Mouse (Mus musculus): ENCODE results near the gene Fgfr2. TPM values are rescaled to one million over a fixed set of nuclear protein-coding genes. Genes with fewer than 3 reads are reported as not detected.

Gene Fgfr2
- polyA plus RNA-seq, 1 experiment from 2014 or later = 11.2 TPM

DNA sequence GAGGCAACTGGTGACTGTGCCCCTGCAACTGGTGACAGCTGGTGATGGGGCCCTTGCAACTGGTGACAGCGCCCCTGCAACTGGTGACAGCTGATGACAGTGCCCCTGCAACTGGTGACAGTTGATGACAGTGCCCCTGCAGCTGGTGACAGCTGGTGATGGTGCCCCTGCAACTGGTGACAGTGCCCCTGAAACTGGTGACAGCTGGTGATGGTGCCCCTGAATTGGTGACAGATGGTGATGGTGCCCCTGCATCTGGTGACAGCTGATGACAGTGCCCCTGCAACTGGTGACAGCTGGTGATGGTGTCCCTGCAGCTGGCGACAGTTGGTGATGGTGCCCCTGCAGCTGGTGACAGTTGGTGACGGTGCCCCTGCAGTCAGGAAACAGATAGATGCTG, 2296.8 kb downstream of the Fgfr2 start:
- Histone ChIP-seq H3K27ac (ENCODE audit: low read depth) (no peak overlapping the region), H3K4me2 (ENCODE audit: low read depth, low read length) (no peak overlapping the region), H3K4me1 (ENCODE audit: insufficient read depth) (no peaks in the 10 kb centered on the region), H3K4me3 (ENCODE audit: low read depth, low read length) (no peak overlapping the region), H3K9me3 (ENCODE audit: low read length) (no peaks in the 10 kb centered on the region), H3K27me3 (ENCODE audit: insufficient read depth, low read length) (no peaks in the 10 kb centered on the region), H3K9ac (replicated peaks) (no peak overlapping the region), H3K36me3 (replicated peaks; ENCODE audit: insufficient read depth, low read length) (no peaks in the 10 kb centered on the region)
- 56% methylated on average over 3 of the region's 3 CpGs for WGBS (ENCODE audit: insufficient replicate concordance)
- no peak for TF ChIP-seq EP300 (IDR thresholded peaks at IDR 0.05; ENCODE audit: low read depth)
- ATAC-seq = no peak
- DNase-seq = no peak

DNA sequence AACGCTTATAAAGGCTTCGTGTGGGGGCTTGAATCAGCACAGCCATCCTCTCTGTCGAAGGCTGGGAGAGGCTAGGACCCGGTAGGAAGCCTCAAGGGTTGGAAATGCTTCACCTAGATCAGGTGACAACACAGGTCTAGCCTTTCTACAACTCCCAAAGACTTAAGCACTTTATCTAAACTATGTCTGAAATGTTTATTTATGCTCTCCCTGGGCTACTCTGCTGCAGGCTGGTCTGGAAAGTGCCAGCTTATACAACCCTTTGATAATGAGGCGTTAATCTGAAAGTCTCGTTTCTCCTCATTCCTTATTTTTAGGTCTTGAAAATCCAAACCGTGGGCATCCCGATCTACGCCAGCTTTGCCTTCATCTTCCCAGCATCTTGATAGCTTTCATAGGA, 2299.2 kb downstream of the Fgfr2 start:
- H3K4me2 ChIP-seq (ENCODE audit: low read depth, low read length) = no peak overlapping the region
- no peaks in the 10 kb centered on the region for H3K9me3 ChIP-seq (ENCODE audit: low read length)
- H3K4me1 ChIP-seq (ENCODE audit: insufficient read depth) = no peaks in the 10 kb centered on the region
- ATAC-seq (no peak), DNase-seq (no peak)
- TF ChIP-seq EP300 (IDR thresholded peaks at IDR 0.05; ENCODE audit: low read depth) (no peak), CTCF (IDR thresholded peaks at IDR 0.05; ENCODE audit: low read depth) (no peak)
- no peak overlapping the region for H3K4me3 ChIP-seq (ENCODE audit: low read depth, low read length)
- 52% methylated on average over 9 of the region's 9 CpGs for WGBS (ENCODE audit: insufficient replicate concordance)
- no peaks in the 10 kb centered on the region for H3K27me3 ChIP-seq (ENCODE audit: insufficient read depth, low read length)
- no peak overlapping the region for H3K9ac ChIP-seq (replicated peaks)
- H3K27ac ChIP-seq (ENCODE audit: low read depth) = no peak overlapping the region
- H3K36me3 ChIP-seq (replicated peaks; ENCODE audit: insufficient read depth, low read length) = no peaks in the 10 kb centered on the region

DNA sequence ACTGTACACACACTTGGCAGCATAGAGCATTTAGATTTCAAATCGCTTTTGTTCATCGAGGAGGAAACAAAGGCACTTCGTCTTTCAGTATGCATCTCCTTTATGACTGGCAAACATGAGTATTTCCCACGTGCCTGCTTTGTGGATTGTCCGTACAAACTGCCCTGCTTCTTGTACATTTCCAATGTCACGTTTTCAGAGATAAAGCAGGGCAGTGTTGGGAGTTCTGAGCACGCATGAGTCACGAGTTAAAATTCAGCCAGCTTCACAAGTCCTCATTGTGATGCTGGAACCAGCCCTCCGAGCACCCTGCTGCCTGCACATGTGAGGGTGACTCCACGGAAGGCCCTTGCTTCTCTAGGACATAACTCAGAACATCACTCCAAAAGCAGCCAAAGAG, 2303.5 kb downstream of the Fgfr2 start:
- DNase-seq (no peak), ATAC-seq (no peak)
- 69% methylated on average over 10 of the region's 10 CpGs for WGBS (ENCODE audit: insufficient replicate concordance)
- TF ChIP-seq CTCF (IDR thresholded peaks at IDR 0.05; ENCODE audit: low read depth) (no peak), EP300 (IDR thresholded peaks at IDR 0.05; ENCODE audit: low read depth) (no peak)
- H3K36me3 ChIP-seq (replicated peaks; ENCODE audit: insufficient read depth, low read length) = no peaks in the 10 kb centered on the region
- H3K4me1 ChIP-seq (ENCODE audit: insufficient read depth) = 0 out of 2 replicates have a peak, but pooled peaks cover 4% of the 10 kb centered on the region
- H3K9ac ChIP-seq (replicated peaks) = no peak overlapping the region
- H3K9me3 ChIP-seq (ENCODE audit: low read length) = no peaks in the 10 kb centered on the region
- no peak overlapping the region for H3K27ac ChIP-seq (ENCODE audit: low read depth)
- H3K27me3 ChIP-seq (ENCODE audit: insufficient read depth, low read length) = no peaks in the 10 kb centered on the region
- H3K4me2 ChIP-seq (ENCODE audit: low read depth, low read length) = no peak overlapping the region
- H3K4me3 ChIP-seq (ENCODE audit: low read depth, low read length) = no peak overlapping the region

DNA sequence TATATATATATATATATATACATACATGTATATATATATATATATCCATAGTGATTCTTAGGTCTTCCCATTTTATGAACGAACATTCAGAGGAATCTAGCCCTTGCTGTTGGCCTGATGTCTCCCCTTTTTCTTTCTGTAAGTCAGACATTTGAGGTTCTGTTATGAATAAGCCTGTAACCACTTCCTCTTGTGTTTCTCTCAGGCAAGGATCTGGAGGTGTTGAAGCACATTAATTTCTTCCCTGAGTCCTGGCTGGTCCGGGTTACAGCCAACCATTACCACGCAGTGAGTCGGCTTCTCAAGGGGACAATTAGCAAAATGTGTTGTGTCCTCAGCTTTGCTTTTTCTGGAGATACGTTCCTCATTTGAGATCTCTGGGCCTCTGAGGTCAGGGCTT, 2304.3 kb downstream of the Fgfr2 start:
- Histone ChIP-seq H3K4me2 (ENCODE audit: low read depth, low read length) (no peak overlapping the region), H3K4me3 (ENCODE audit: low read depth, low read length) (no peak overlapping the region), H3K27me3 (ENCODE audit: insufficient read depth, low read length) (no peaks in the 10 kb centered on the region), H3K4me1 (ENCODE audit: insufficient read depth) (0 out of 2 replicates have a peak, but pooled peaks cover 4% of the 10 kb centered on the region), H3K27ac (ENCODE audit: low read depth) (no peak overlapping the region), H3K9me3 (ENCODE audit: low read length) (no peaks in the 10 kb centered on the region), H3K36me3 (replicated peaks; ENCODE audit: insufficient read depth, low read length) (no peaks in the 10 kb centered on the region), H3K9ac (replicated peaks) (no peak overlapping the region)
- TF ChIP-seq CTCF (IDR thresholded peaks at IDR 0.05; ENCODE audit: low read depth) (no peak), EP300 (IDR thresholded peaks at IDR 0.05; ENCODE audit: low read depth) (no peak)
- no peak for ATAC-seq
- 33% methylated on average over 5 of the region's 5 CpGs for WGBS (ENCODE audit: insufficient replicate concordance)
- no peak for DNase-seq

DNA sequence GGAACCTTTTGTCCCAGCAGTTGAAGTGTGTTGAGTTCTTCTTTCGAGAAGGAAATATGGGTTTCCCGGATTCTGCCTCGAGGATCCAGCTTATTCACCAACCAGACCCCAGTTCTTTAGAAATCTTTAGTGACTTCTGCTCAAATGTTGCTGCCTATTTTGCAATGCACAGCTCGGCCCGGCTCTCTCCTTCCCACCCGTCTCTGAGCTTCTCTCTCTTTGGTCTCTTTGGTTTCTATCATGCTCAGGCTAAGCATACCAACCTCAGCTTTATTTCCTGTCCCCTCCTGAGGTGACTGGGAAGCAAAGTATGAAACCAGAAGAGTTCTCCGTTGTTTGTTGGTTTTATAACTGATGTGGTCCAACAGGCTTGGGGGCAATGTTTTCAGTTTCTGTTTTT, 2306.9 kb downstream of the Fgfr2 start:
- Histone ChIP-seq H3K36me3 (replicated peaks; ENCODE audit: insufficient read depth, low read length) (no peaks in the 10 kb centered on the region), H3K27me3 (ENCODE audit: insufficient read depth, low read length) (no peaks in the 10 kb centered on the region), H3K9me3 (ENCODE audit: low read length) (no peaks in the 10 kb centered on the region), H3K4me1 (ENCODE audit: insufficient read depth) (0 out of 2 replicates have a peak, but pooled peaks cover 4% of the 10 kb centered on the region), H3K4me2 (ENCODE audit: low read depth, low read length) (no peak overlapping the region), H3K9ac (replicated peaks) (no peak overlapping the region), H3K27ac (ENCODE audit: low read depth) (no peak overlapping the region), H3K4me3 (ENCODE audit: low read depth, low read length) (no peak overlapping the region)
- WGBS (ENCODE audit: insufficient replicate concordance) = 52% methylated on average over 7 of the region's 7 CpGs
- no peak for TF ChIP-seq CTCF (IDR thresholded peaks at IDR 0.05; ENCODE audit: low read depth)
- no peak for TF ChIP-seq EP300 (IDR thresholded peaks at IDR 0.05; ENCODE audit: low read depth)
- ATAC-seq (no peak), DNase-seq (no peak)

DNA sequence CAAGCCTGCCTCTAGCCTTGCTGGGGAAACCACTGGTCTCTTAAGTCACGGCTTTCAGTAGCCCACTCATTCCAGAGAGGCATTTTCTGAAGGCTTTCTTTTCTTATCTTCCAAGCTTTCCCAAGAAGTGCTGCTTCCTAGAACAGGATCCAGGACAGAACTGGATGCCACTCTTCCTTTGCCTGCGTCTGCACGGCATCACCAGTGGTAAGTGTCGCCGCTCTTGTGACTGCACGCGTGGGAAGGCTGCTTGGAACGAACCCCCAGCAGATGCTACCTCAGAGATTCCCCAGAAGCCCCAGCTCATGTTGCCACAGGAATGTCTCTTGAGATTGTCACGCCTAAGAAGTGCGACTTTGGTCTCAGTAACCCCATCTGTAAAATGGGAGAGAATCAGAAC, 2307.5 kb downstream of the Fgfr2 start:
- DNase-seq (no peak), ATAC-seq (no peak)
- Histone ChIP-seq H3K4me3 (ENCODE audit: low read depth, low read length) (no peak overlapping the region), H3K4me1 (ENCODE audit: insufficient read depth) (0 out of 2 replicates have a peak, but pooled peaks cover 4% of the 10 kb centered on the region), H3K9ac (replicated peaks) (no peak overlapping the region), H3K27ac (ENCODE audit: low read depth) (no peak overlapping the region), H3K36me3 (replicated peaks; ENCODE audit: insufficient read depth, low read length) (no peaks in the 10 kb centered on the region), H3K9me3 (ENCODE audit: low read length) (no peaks in the 10 kb centered on the region), H3K4me2 (ENCODE audit: low read depth, low read length) (no peak overlapping the region), H3K27me3 (ENCODE audit: insufficient read depth, low read length) (no peaks in the 10 kb centered on the region)
- TF ChIP-seq EP300 (IDR thresholded peaks at IDR 0.05; ENCODE audit: low read depth) (no peak), CTCF (IDR thresholded peaks at IDR 0.05; ENCODE audit: low read depth) (no peak)
- WGBS (ENCODE audit: insufficient replicate concordance) = 81% methylated on average over 10 of the region's 10 CpGs

DNA sequence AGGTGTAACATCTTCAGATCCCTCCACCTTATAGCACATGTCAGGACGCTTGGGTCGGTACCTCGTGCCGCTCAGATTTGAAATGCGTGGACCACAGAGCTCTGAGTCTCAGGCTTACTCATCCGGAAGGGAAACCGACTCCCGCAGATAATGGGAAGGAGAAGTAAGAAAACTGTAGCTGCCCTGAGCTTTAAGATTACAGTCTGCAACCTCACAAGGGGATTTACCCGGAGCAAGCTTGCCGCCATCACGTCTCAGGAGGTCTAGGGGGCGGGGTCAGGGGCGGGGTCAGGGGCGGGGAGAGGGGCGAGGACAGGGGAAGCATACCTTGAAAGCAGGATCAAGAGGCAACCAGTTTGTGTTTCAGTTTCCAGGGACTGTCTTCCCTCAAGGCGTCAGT, 2310.7 kb downstream of the Fgfr2 start:
- H3K4me2 ChIP-seq (ENCODE audit: low read depth, low read length) = no peak overlapping the region
- WGBS (ENCODE audit: insufficient replicate concordance) = 30% methylated on average over 16 of the region's 16 CpGs

More for the DNA sequence above, 2310.7 kb downstream of the Fgfr2 start:
- Histone ChIP-seq H3K27ac (ENCODE audit: low read depth) (no peak overlapping the region), H3K36me3 (replicated peaks; ENCODE audit: insufficient read depth, low read length) (no peaks in the 10 kb centered on the region), H3K4me1 (ENCODE audit: insufficient read depth) (0 out of 2 replicates have a peak, but pooled peaks cover 4% of the 10 kb centered on the region), H3K27me3 (ENCODE audit: insufficient read depth, low read length) (no peaks in the 10 kb centered on the region), H3K9ac (replicated peaks) (no peak overlapping the region), H3K9me3 (ENCODE audit: low read length) (no peaks in the 10 kb centered on the region), H3K4me3 (ENCODE audit: low read depth, low read length) (no peak overlapping the region)
- DNase-seq = no peak
- TF ChIP-seq EP300 (IDR thresholded peaks at IDR 0.05; ENCODE audit: low read depth) = no peak
- no peak for ATAC-seq

Data from liver, postnatal 0 days (tissue).